Mouse (Mus musculus) midbrain, postnatal 0 days (tissue): ENCODE results near the gene Izumo1r. TPM values are rescaled to one million over a fixed set of nuclear protein-coding genes. Genes with fewer than 3 reads are reported as not detected.

Experiments used
- ATAC-seq: fragments of 200-750 bp; cut with Nextera tagmentation; 2 replicates; pipeline ENCODE4 v1.8.0; 2017; ENCODE audit warnings: moderate number of reproducible peaks, mild to moderate bottlenecking, moderate TSS enrichment, moderate library complexity; ENCODE audit not compliant: low FRiP score
- DNase-seq: peaks from one replicate; pipeline ENCODE4 v3.0.0-alpha.2; 2015; ENCODE audit warnings: low spot score
- H3K27ac ChIP-seq: fragments of 300-500 bp; sonication (generic); 2 replicates; pipeline ENCODE4 v1.5.1; 2014; ENCODE audit warnings: low read depth, mild to moderate bottlenecking, low read length, mixed read lengths
- H3K27me3 ChIP-seq: fragments of 300-500 bp; sonication (generic); 2 replicates; pipeline ENCODE4 v1.6.1; 2014; ENCODE audit warnings: low read length, control low read depth, mixed read lengths; ENCODE audit not compliant: insufficient read depth
- H3K36me3 ChIP-seq: fragments of 300-500 bp; sonication (generic); 2 replicates; pipeline ENCODE4 v1.6.1; 2014; ENCODE audit warnings: low read length, control low read depth, mixed read lengths; ENCODE audit not compliant: insufficient read depth
- H3K4me1 ChIP-seq: fragments of 300-500 bp; sonication (generic); 2 replicates; pipeline ENCODE4 v1.6.1; 2014; ENCODE audit warnings: mild to moderate bottlenecking, control low read depth, antibody characterized with exemption, low read length, mixed read lengths; ENCODE audit not compliant: insufficient read depth
- H3K4me2 ChIP-seq: fragments of 300-500 bp; sonication (generic); 2 replicates; pipeline ENCODE4 v1.6.1; 2014; ENCODE audit warnings: low read depth, mild to moderate bottlenecking, low read length, mixed read lengths; ENCODE audit not compliant: poor library complexity, severe bottlenecking
- H3K4me3 ChIP-seq: fragments of 300-500 bp; sonication (generic); 2 replicates; pipeline ENCODE4 v1.5.1; 2014; ENCODE audit warnings: low read depth, mild to moderate bottlenecking, low read length, moderate library complexity
- H3K9ac ChIP-seq: fragments of 300-500 bp; sonication (generic); replicated peaks from 2 replicates; pipeline ENCODE4 v1.6.1; 2014; ENCODE audit warnings: mild to moderate bottlenecking, low read length, moderate library complexity, mixed read lengths; ENCODE audit not compliant: poor library complexity, severe bottlenecking
- H3K9me3 ChIP-seq: fragments of 300-500 bp; sonication (generic); 2 replicates; pipeline ENCODE4 v1.6.1; 2016; ENCODE audit warnings: low read length, control low read depth
- CTCF ChIP-seq: IDR thresholded peaks from 2 replicates; pipeline ENCODE4 v1.5.1; 2016; ENCODE audit warnings: antibody characterized with exemption, mild to moderate bottlenecking
- WGBS: fragments of 180-500 bp; shearing (Covaris S2); extraction: QIAGEN DNeasy Blood & Tissue Kit; methylation state at CpG from one replicate; pipeline ENCODE4 v1.1.7; 2014; 5-methylcytosine and 5-hydroxymethylcytosine counted together
- polyA plus RNA-seq: library from polyadenylated mRNA; unstranded; fragments of >200 nt; fragmentation: Nextera tagmentation; extraction: Ambion mirVana; gene quantifications from 2 replicates; pipeline ENCODE4 v1.2.1, GENCODE M21; 2015
- total RNA-seq: library from RNA; depleted of rRNA; stranded (reverse); fragments of >200 nt; gene quantifications from 2 replicates; pipeline ENCODE4 v1.2.3, GENCODE M21; 2014

The Izumo1r gene
- total and polyA plus RNA-seq, 2 experiments from 2014 or later: not detected

- H3K9me3 ChIP-seq: no peaks in the 10 kb centered on the region
- no peak overlapping the region for H3K4me2 ChIP-seq
- DNase-seq: no peak
- TF ChIP-seq CTCF: no peak
- H3K36me3 ChIP-seq: no peaks in the 10 kb centered on the region
- H3K4me3 ChIP-seq: no peak overlapping the region
- no peaks in the 10 kb centered on the region for H3K4me1 ChIP-seq
- 0 out of 2 replicates have a peak, but pooled peaks have one; percentile 46 for ATAC-seq
- H3K27ac ChIP-seq: no peak overlapping the region
- H3K27me3 ChIP-seq: no peaks in the 10 kb centered on the region
- WGBS: 12% methylated on average over 5 of the region's 5 CpGs
- H3K9ac ChIP-seq: no peak overlapping the region
Measured at GRCm38 (mm10) chr9:14909981-14910380, 6.2 kb upstream of the Izumo1r start.

- no peaks in the 10 kb centered on the region for H3K9me3 ChIP-seq
- no peak for TF ChIP-seq CTCF
- DNase-seq (no peak), ATAC-seq (no peak)
- H3K9ac ChIP-seq: no peak overlapping the region
- H3K4me2 ChIP-seq: no peak overlapping the region
- H3K4me3 ChIP-seq: no peak overlapping the region
- WGBS: 77% methylated on average over 7 of the region's 7 CpGs
- no peak overlapping the region for H3K27ac ChIP-seq
- no peaks in the 10 kb centered on the region for H3K27me3 ChIP-seq
- no peaks in the 10 kb centered on the region for H3K36me3 ChIP-seq
- H3K4me1 ChIP-seq: no peaks in the 10 kb centered on the region
Measured at GRCm38 (mm10) chr9:14907816-14908415, 4.2 kb upstream of the Izumo1r start.

DNA sequence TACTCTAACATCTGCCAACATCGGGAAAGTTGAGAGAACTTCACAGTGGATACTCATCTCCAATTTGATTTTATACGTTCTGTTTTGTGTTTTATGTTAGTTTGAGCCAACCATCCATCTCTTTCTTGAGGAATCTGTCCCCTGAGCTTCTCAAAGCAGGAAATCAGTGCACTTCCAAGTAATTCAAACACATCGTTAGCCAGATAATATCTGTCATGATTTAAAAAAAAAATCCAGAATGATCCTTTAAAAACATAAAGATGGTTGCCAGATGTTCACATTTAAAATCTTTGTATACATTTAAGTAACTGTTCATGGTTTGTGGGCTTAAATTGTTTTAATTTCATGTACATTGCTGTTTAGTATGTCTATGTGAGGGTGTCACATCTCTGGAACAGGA is 2.2 kb upstream of the Izumo1r start:
- DNase-seq (no peak), ATAC-seq (no peak)
- Histone ChIP-seq H3K9me3 (no peaks in the 10 kb centered on the region), H3K4me2 (no peak overlapping the region), H3K27ac (no peak overlapping the region), H3K36me3 (no peaks in the 10 kb centered on the region), H3K4me1 (no peaks in the 10 kb centered on the region), H3K27me3 (no peaks in the 10 kb centered on the region), H3K9ac (no peak overlapping the region), H3K4me3 (no peak overlapping the region)
- no peak for TF ChIP-seq CTCF
- WGBS: 73% methylated on average over 3 of the region's 3 CpGs

- Histone ChIP-seq H3K4me3 (no peak overlapping the region), H3K9me3 (no peaks in the 10 kb centered on the region), H3K4me1 (no peaks in the 10 kb centered on the region), H3K4me2 (no peak overlapping the region), H3K9ac (no peak overlapping the region), H3K27ac (no peak overlapping the region), H3K36me3 (no peaks in the 10 kb centered on the region), H3K27me3 (no peaks in the 10 kb centered on the region)
- DNase-seq (no peak), ATAC-seq (no peak)
- 55% methylated on average over 9 of the region's 9 CpGs for WGBS
- TF ChIP-seq CTCF: no peak
Measured at GRCm38 (mm10) chr9:14904741-14905475, 1.2 kb upstream of the Izumo1r start.

- no peaks in the 10 kb centered on the region for H3K9me3 ChIP-seq
- no peaks in the 10 kb centered on the region for H3K36me3 ChIP-seq
- no peaks in the 10 kb centered on the region for H3K27me3 ChIP-seq
- H3K4me2 ChIP-seq: no peak overlapping the region
- ATAC-seq (no peak), DNase-seq (no peak)
- no peak for TF ChIP-seq CTCF
- no peak overlapping the region for H3K4me3 ChIP-seq
- WGBS: 89% methylated on average over 3 of the region's 3 CpGs
- H3K4me1 ChIP-seq: no peaks in the 10 kb centered on the region
- H3K27ac ChIP-seq: no peak overlapping the region
- H3K9ac ChIP-seq: no peak overlapping the region
Measured at GRCm38 (mm10) chr9:14903006-14903405, 743 bp downstream of the Izumo1r start.

DNA sequence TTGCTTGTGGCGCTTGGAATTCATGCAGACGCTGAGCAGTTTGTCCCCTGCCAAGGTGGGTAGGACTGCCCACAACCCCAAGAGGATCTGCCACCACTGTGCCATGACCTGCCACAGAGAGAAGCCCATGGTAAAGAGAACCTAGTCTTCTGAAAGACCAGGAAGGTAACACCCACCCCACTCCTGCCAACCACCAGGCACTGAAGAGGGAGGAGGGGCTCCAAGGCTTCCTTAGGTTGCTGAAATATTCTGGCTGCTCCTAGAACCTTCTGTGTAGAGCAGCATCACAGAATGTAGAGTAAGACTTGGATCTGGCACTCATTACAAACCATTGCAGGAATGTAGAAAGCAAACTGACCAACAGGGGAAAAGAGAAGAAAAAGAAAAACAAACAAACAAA is 1.3 kb downstream of the Izumo1r start:
- H3K9ac ChIP-seq: no peak overlapping the region
- H3K4me1 ChIP-seq: no peaks in the 10 kb centered on the region
- ATAC-seq (no peak), DNase-seq (no peak)
- H3K4me2 ChIP-seq: no peak overlapping the region
- 95% methylated on average over 2 of the region's 2 CpGs for WGBS
- H3K27me3 ChIP-seq: no peaks in the 10 kb centered on the region
- H3K36me3 ChIP-seq: no peaks in the 10 kb centered on the region
- H3K27ac ChIP-seq: no peak overlapping the region
- TF ChIP-seq CTCF: no peak
- H3K9me3 ChIP-seq: no peaks in the 10 kb centered on the region
- no peak overlapping the region for H3K4me3 ChIP-seq
